Mouse (Mus musculus) thymus, postnatal 10 days (tissue): ENCODE measurements at regions not wholly inside any gene's neighbourhood (a gene's known extent, or its start where the extent isn't known, plus 50 kb on each side); places are given as distances from the start of the nearest gene placed in this dataset.
A peak's percentile ranks its signal among the peaks of the same experiment; 100 is the strongest.

Experiments
- DNase-seq, 2 experiments: peaks; one replicate each; pipeline ENCODE4 v3.0.0; 2021; ENCODE audit warnings: low spot score in 2 of 2

DNA sequence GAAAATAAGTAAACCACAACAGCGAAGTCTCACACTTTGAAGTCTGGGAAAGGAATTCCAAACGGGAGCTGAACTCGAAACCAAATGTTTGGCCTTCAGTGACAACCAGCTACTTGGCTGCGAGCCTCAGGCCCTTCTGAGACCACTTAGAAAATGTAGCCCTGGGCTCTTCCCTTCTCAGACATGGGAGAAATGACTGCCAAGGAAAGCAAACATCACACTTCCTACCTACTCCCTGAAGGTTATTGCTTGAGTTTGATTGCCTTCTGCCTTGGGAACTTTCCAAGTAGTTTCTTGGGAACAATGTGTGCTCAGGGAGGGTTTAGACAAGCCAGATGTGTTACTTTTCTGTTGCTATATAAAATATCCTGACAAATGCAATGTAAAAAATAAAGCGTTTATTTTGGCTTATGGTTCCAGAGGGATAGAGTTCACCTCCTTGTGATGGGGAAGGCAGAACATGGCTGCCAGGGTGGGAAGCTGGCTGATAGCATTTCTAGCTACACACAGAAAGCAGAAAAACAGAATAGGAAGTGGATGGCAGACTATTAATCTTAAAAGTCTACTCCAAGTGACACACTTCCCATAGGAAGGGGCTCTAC is 194.8 kb upstream of the Rack1 start:
- DNase-seq, result no peak

DNA sequence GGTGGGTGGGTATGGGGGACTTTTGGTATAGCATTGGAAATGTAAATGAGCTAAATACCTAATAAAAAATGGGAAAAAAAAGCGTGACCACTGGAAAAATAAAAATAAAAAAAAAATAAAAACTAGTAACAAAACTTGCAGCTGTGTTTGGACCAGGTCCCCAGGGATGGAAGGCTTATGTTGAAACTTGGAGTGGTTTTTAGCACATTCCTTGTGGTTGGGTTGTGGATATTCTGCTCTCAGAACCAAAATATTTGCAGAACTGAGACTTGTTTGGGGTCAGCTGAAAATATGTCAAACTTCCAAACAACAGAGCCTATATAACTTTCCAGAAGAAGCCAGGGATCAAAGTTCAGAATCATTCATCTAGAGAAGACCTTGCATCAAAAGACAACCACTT is 199.0 kb upstream of the Rack1 start:
- no peak for DNase-seq

DNA sequence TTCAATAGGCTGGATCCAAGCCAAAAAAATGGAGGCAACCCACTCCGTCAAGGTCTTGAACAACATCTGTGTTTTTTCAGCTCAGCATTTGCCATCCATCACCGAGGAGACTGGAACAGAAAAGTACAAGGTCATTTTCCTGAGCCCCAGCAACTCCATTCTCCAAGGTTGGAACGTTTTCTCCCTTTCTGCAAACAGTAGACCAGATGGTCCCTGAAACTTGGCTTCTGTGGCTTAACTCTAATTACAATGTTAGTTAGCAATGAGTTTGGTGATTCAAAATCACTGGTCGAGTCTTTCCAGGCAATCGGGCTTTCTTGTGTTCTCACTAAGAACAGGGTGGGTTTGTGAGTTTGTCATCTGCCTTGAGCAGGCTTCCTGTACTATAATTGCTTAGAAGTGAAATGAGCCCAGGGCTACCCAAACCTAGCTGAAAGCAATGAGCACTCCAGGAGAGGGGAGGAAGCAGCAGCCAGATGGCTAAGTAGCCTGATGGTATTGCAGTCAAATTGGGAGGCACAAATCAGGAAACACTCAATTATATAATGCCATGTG is 200.5 kb upstream of the Rack1 start:
- DNase-seq, result no peak

DNA sequence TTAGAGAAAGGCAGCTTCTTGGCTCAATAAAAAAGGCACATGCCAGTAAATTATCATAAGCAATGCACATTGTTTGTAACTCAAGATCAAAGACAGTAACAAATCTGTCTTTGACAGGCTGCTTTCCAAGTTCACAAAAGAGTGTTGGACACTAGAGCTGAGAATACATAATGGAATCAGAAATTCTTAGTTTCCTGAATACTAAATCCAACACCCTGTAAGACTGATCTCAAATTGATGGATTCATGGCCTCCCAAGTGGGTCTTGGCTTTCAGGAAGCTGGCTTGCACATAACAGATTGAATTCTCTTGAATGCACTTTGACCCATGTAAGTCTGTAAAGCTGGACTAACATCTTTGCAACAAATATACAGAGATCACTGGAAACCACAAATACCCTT is 201.1 kb upstream of the Rack1 start:
- DNase-seq, result no peak

DNA sequence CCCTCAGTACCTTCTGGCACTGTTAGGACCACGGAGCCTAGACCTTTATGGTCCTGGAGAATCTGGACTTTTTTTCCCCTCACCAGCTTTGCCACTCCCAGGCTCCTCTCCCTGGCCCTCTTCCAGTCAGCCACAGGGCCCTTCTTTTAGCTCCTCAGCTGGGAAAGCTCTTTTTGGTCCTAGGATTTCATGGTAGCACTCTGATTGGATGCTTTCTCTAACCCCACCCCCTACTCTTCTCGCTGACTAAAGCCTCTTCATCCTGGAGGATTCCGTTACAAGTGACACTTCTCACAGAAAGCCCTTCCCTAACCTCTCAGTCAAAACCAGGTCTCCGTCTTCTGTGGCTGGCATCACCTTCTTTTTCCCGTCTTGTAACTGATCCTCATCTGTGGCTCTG is 205.7 kb upstream of the Rack1 start:
- DNase-seq, result no peak

DNA sequence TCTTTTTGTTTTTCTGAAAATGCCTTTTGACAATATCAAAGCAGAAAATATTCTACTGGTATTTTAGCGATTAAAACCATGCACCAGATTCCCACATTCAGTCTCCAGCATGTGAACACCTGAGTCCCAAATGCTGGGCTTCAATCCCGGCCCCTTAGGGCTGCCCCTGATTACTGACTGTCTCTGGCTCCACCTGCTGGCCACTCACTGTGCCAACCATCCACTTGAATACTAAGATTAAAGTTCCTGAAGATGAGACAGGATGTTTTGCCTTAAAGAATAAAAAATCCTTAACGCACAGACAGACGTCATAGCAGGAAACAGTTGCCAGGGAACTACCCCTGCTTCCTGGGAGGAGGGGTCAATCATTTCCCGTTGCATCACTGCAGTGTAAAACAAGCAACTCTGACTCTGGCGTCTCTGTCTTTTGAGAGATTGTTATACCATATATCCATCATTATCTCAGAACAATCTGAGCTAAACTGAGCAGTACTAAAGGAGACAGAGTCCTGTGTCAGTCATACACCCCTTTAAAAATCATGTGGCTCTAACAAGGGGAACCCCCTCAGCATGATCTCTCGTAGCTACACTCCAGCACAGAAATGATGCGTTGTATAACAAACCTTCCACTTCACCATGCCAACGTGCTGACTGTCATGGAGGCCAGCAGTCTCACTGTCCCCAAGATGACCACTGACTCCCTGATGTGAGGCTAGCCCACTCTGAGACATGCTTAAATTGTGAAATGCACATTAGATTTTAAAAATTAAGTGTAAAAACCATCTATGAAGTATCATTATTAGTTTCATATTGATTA is 211.1 kb upstream of the Rack1 start:
- DNase-seq, result peak in 1 of 2 experiments; percentile 9

DNA sequence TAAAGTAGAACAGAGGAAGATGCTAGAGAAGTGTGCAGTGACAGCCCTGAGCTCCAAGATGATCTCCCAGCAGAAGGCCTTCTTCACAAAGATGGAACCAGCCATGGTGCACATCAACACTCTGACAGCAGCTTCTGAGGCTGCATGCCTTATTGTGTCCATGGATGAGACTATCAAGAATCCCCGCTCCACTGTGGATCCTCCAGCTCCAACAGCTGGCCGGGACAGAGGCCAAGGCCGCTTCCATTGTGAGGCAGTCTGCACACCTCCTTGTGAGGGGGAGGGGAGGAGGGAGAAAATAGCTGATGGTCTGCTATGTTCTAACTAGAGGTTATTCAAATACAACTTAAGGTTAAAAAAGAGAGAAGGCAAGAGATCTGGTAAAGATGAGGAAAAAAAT is 231.4 kb upstream of the Rack1 start:
- no peak for DNase-seq

DNA sequence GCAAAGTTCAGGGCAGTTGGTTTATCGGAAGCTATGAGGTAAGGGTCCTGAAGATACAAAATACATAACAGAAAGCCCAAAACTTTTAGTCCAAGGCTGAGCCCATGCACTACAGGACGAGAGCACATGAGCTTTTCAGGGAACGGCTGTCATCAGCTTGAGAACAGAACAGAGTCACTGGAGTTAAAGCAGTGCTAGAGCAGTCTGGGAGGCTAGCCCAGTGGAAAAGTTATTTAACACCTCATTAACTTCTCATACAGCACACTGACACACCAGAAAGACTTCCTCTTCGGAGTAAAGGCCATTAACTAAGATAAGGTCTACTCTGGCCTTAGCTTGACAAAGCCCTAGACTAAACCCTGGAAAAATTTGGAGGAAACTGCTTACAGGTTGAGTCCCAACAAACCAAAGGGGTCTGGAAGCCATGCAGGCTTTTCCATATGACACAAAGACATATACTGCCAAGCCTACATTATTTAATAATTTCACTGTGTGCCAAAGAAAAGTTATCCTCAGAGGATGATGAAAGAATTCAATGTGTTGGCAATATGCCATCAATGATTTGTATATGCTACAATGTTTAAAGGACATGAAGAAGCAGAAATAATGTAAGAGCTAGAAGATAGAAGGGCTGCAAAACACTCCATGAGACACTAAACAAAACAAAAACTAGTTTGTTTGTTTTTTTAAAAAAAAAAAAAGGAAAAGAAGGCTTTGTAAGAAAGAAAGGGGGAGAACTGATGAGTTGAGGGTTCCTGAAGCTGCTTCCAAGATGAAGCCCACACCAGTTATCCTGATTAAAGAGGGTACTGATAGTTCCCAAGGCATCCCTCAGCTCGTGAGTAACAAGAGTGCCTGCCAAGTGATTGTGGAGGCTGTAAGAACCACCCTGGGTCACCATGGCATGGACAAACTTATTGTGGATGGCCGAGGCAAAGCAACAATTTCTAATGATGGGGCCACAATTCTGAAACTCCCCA is 232.3 kb upstream of the Rack1 start:
- no peak for DNase-seq

DNA sequence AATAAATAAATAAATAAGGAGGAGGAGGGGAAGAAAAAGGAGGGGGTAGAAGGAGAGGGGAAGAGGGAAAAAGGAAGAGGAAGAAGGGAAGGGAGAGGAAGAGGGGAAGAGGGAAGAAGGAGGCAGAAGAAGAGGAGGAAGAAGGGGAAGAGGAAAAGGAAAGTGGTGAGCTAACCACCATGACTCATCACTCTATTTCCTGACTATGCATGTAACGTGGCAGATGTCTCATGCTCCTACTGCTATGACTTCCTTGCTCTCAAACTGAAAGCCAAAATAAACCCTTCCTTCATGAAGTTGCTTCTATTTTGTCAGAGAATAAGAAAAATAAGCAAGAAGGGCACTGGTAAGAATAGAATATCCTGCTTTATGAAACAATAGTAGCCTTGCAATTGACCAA is 242.1 kb upstream of the Rack1 start:
- DNase-seq, result no peak

DNA sequence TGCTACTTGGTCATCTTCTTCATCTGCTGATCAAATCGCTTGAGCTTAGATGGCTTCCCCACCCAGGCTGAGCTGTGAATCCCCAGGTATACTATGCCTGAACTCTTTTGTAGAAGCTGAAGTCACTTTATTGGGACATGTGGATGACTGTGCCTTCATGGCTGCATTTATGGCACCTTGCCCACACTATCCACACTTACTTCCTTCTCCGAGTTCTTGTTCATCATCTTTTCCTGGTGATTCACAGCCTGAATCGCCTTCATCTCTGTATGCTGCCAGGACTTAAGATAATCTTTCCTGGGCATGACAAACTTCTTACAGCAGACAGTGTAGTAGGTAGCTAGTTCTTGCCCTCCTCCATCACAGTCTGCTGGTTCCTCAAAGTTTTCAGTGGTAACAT is 248.1 kb upstream of the Rack1 start:
- no peak for DNase-seq

DNA sequence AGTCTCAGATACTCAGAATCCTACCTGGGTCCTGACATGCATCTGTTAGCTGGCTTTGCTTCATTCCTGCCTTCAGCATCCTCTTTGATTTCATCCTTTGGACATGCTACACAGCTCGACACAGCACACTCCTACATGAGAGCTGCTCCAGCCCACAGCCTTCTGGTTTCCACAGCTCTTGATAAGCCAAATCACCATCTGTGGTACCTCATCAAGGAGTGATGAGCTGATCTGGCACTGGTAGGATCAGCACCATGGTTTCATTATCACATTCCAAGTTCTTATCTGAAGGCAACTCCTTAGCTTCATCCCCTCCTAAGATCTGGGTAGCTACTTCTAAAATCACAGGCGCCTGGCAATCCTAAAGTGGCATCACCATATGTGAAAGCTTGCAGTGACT is 248.9 kb upstream of the Rack1 start:
- DNase-seq, result no peak

DNA sequence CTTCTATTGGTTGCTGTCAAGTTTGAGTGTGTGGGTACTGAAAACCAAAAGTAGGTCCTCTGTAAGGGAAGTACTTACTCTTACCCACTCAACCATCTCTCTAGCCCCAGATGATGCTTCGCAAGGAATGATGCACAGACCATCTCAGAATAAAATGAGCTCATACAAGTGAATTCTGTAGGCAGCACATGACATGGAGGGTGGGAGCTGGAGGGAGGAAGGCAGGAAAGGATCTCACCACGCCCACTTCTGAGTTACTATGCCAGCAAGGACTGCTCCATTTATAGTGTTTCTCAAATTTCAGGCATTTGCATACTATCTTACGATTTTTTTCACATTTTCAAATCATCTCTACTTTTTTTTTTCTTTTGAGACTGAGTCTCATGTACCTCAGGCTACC is 273.8 kb upstream of the Rack1 start:
- DNase-seq, result no peak

DNA sequence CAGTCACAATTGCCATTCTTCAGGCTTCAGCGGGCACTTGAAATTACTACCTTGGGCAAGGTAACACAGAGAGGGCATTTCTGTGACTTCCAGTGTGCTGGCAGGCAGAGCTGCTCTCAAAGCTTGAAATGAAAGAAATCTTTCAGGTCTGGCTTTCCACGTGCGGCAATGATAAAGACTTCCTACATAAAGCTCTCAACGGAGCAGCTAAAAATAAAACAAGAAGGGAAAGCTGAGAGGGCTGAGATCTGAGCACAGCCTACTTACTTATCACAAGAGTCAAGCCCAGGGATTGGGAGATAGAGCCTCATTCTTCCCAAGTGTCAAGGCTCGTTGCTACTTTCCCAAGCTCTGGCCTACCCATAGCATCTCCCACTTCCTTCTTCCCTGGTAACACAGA is 274.6 kb upstream of the Rack1 start:
- no peak for DNase-seq

DNA sequence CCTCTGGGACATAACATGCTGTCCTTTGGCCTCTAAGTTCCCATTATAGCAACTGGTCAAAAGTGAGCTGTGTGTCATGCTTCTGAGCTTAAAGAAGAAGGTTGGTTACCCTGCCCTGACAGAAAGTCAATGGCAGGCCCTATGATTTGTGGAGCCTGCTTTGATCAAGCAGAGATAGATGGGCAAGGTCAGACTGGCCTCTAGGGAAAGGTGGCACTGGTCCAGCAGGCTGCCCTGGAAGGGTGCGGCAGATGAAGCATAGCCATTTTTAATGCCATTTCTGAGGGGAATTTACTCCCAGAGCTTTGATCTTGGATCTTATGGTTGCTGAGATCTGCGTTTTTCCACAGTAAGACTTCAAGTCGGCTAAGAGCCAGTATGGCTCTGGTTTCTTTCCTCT is 293.2 kb upstream of the Rack1 start:
- no peak for DNase-seq

DNA sequence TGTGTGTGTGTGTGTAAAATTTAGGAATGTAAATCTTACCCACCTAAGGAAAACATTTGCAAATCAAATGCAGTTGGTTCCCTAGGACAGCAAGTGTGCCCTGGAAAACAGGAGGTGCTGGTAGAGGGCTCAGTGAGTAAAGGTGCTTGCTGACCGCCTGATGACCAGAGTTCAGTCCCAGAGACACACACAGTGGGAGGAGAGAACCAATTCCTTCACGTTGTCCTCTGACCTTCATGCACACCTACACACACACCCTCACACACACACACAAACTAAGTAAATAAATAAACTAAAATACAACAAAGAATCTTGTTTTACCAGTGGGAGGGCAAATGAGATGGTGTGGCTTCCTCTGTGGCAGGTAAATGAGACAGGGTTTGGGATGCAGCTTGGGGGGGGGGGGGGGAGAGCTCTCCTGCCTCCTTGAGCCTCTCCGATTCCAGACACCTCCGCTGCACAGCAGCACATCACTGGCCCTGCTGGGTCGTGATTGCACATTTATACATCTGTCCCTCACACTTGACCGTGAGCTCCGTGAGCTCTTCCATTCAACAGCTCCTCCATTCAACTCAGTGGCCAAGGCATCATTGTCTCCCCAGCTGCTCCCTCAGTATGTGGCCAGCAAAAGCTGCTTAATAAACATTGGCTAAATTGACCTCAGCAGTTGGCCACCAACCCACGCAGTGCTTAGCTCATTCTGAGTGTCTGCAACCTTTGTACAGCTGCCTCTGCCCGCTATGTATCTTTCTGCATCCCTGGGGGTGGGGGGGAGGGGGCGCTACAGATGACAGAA is 297.9 kb upstream of the Rack1 start:
- DNase-seq, result no peak

DNA sequence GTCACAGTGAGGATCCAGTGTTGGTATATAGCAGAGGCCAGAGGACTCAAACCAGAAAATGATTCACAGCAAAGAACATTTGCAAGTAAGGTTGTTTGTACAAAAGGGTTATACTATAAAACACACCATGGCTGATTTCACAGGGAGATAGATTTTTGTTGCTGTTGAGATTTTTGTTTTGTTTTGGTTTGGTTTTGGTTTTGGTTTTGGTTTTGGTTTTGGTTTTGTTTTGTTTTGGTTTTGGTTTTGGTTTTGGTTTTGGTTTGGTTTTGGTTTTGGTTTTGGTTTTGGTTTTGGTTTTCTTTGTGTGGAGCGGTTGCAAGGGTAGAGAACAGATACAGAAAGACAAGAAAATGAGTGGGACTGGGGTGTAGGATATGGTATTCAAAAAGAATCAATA is 301.1 kb upstream of the Rack1 start:
- no peak for DNase-seq

DNA sequence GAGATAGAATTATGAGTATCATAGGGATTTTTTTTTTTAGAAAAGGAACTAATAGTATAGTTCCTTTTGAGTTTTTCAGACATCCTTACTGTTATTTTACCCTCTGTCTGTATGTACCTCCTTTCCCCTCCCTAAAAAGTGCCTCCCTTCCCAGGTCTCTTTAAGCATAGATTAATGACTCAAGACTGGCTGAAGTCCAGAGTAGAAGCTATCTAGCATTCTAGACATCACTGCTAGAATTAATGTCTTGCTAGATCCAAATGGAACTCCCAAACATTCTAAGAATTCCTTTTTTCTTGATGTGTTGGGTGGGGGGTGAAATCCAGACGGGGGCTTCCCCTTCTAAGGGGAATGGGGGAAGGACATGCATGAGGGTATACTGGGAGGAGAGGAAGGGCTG is 311.8 kb upstream of the Rack1 start:
- DNase-seq, result no peak

DNA sequence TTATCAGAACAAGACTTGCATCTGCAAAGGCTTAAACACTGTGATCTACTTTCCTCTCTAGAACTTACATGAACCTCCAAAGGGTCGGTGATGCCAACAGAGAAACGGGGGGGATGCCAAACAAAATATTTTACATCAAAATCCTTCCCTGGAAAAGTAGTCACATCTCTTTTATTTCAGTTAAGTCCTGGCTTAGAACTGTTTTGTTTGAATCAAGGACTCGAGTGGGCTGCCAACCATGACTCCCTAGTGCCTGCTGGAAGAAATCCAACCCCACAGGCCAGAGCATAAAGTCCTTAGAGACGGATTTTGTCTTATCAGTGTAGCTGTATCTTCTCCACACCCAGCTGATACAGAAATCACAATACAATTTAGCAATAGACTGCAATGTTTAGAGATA is 336.1 kb upstream of the Rack1 start:
- no peak for DNase-seq

DNA sequence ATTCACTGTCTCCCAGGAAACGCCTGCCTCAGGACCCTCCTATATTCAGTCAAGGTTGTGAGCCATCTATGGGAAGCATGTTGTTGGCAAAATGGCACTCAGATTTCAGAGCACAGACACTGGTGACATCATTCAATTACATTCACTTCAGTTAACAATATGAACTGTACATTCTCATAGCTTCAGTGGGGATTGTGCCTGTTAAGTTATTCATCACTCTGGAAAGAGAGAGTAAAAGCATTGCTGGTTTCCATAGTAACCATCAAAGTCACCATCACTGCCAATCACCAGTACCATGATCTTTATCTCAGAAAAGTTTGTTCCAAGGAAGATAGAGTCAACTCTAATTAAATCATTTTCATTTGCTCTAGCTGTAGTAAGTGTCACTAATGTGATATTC is 350.2 kb upstream of the Rack1 start:
- no peak for DNase-seq

DNA sequence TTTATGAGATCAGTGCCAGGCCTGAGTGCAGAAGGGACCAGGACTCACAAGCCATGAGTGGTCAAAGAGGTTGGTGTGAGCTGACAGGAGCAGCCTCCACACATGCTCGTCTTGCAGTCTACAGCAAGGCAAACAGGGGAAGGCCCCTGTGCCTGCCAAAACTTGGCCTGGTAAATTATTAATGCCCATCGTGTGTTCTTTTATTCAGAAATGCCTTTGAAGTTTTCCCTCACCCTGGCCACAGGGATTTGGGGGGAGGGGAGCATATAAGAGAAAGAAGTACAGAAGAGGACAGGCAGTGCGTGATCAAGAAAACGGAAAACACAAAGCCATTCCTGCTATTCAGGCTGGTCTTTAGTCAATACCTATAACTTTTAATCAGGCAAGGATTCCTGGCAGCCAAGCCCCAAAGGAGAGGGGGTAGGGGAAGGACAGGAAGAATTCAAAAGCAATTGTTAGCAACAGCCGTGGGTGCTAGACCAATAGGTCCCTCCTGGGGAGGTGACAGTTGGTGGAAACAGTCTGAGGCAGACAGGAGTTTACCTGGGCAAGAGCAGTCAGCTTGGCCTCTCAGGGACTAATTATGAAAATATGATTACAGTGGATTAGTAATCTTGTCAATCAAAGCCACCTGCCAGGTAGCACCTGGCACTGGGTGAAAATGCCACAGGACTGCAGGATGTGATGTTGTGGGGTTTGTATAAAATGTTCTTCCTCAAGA is 357.4 kb upstream of the Rack1 start:
- DNase-seq, result no peak

DNA sequence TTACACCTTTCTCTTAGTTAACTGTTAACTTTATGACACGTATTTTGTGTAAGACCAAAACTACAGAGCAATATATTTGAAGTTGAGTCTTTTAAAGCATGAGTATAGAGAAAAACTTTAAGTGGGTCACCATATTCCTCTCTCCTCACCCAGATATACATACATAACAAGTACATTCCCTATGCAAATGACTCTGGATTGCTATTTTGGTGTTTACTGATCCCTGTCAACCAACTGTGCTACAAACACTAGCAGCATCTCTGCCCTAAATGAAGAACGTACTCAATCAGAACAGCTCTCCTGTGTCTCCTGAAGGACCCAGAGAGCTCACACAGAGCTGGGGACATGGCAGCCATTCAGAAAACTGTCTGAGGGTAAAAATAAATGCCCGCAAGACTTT is 363.4 kb upstream of the Rack1 start:
- DNase-seq, result no peak
